Mouse (Mus musculus): ENCODE results near the gene G2e3.

G2e3 gene

GRCm38 (mm10) chr12:51347988-51348697 lies at the start of gene G2e3:
Gene G2e3 (plus strand): TSS chr12:51348061.
- in situ Hi-C loops (cut with MboI, MseI), result no loop called here

GRCm38 (mm10) chr12:51323604-51324003 lies 24.3 kb upstream of the G2e3 start:
- in situ Hi-C loops (cut with MboI, MseI), result no loop called here

DNA sequence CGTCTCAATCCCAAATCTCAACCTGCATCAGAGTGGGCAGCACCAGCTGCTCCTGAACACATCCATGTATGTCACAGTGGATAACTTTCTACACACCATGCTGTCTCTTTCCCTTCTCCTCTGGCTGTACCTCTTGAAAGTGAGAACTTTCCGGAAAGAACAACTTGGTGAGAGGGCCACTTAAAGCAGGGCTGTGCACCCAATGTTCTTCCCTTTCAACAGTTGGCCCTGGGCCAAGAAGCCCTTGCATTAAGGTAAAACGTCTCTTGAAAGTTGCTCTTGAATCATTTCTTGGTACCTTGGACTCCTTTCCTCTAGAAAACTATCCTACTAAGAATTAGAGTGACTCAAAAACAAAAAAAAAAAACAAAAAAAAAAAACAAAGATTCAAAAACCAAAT lies 21.0 kb upstream of the G2e3 start:
- in situ Hi-C loops (cut with MboI, MseI), result no loop called here

DNA sequence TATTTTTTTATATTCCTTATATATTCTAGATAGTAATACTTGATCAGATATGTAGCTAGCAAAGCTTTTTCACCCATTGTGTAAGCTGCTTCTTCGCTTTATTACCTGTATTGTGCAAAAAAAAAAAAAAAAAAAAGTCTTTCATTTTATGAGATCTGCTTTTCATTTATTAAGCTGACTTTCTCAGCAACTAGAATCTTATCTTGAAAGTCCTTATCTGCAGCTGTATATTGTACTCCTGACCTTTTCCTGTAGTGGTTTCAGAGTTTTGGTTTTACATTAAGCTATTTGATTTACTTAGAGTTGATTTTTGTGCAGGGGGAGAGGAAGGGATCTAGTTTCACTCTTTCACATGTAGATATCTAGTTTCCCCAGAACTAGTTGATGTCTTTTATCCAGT lies 10.8 kb upstream of the G2e3 start:
- in situ Hi-C loops (cut with MboI, MseI), result no loop called here

DNA sequence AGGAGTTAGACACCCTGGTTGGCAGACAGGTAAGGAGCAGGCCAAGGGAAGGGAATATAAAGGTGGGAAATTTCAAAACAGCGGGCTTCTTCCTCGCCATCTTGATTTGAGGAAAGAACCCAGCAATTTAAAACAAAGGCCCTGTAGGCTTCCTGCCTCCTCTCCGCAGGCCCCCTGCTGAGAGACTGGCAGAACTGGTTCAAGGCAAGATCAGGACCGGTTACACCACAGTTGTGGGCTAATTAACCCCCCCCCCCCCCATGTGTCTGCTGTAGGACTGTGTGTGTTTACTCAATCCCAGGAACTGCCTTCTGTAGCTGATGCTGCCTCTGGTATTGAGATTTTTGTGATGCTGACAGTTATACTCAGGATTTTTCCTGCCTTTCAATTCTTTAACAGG lies 1.7 kb upstream of the G2e3 start:
- in situ Hi-C loops (cut with MboI, MseI), result no loop called here

- in situ Hi-C loops (cut with MboI, MseI), result no loop called here
Measured at GRCm38 (mm10) chr12:51348698-51348998, 787 bp downstream of the G2e3 start.

DNA sequence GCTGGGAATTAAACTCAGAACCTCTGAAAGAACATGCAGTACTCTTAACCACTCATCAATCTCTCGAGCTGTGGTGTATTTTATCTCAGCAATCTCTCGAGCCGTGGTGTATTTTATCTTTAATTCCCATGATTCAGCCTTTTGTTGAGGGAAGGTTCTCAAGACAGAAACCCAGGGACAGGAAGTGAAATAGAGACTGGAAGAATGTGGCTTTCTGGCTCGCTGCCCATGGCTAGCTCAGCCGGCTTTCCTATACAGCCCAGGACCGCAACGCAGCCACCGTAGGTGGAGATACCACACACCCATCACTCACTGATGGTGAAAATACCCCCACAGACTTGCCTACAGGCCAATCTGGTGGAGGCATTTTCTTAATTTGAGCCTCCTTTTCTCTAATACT lies 7.4 kb downstream of the G2e3 start:
- in situ Hi-C loops (cut with MboI, MseI), result no loop called here

- in situ Hi-C loops (cut with MboI, MseI), result loop anchor here in 1 of 2 experiments (10.0 kb wide), 1 partner anchor 274 kb away; no protein-coding TSS in a partner anchor
Measured at GRCm38 (mm10) chr12:51361294-51361693, 13.4 kb downstream of the G2e3 start.

GRCm38 (mm10) chr12:51362898-51363297 lies 15.0 kb downstream of the G2e3 start:
- in situ Hi-C loops (cut with MboI, MseI), result loop anchor here in 1 of 2 experiments (10.0 kb wide), 1 partner anchor 272 kb away; no protein-coding TSS in a partner anchor

GRCm38 (mm10) chr12:51368504-51368903 lies 20.6 kb downstream of the G2e3 start:
- in situ Hi-C loops (cut with MboI, MseI), result loop anchor here in 1 of 2 experiments (10.0 kb wide), 1 partner anchor 266 kb away; no protein-coding TSS in a partner anchor

GRCm38 (mm10) chr12:51377003-51377887 lies 29.4 kb downstream of the G2e3 start, which contains the start of gene Scfd1:
Gene Scfd1 (plus strand): TSS chr12:51377510.
- in situ Hi-C loops (cut with MboI, MseI), result no loop called here

DNA sequence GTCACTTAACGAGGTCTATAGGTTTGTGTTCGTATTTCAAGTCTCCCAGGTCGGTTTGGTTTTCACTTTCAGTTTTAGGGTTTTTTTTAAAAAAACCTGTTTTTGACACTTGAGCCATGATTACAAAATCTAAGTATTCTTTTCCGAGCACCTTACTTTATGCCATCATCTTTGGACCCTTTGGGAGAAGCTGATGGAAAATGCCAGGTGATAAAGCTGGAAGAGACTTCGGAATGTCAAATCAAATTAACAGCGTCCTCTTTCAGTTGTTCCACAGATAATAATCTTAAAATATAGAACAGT lies 30.0 kb downstream of the G2e3 start:
- in situ Hi-C loops (cut with MboI, MseI), result no loop called here

DNA sequence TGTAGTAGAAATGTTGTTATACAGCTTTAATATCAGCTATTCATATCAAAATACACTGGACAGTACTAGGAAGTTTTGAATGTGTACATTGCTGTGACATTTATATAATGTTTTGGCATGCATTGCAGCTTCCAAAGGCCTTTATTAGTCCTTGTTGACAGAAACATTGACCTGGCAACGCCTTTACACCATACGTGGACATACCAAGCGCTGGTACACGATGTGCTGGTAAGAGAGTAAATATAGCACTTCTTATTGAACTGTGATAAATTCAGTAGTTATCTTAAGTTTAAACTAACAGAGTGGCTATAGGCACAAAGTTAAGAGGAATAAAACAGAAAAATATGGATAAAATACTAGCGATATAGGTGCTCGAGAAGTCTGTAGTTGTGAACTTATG lies 52.0 kb downstream of the G2e3 start:
- in situ Hi-C loops (cut with MboI, MseI), result loop anchor here in 1 of 2 experiments (25.0 kb wide), 1 partner anchor 337 kb away; no protein-coding TSS in a partner anchor

DNA sequence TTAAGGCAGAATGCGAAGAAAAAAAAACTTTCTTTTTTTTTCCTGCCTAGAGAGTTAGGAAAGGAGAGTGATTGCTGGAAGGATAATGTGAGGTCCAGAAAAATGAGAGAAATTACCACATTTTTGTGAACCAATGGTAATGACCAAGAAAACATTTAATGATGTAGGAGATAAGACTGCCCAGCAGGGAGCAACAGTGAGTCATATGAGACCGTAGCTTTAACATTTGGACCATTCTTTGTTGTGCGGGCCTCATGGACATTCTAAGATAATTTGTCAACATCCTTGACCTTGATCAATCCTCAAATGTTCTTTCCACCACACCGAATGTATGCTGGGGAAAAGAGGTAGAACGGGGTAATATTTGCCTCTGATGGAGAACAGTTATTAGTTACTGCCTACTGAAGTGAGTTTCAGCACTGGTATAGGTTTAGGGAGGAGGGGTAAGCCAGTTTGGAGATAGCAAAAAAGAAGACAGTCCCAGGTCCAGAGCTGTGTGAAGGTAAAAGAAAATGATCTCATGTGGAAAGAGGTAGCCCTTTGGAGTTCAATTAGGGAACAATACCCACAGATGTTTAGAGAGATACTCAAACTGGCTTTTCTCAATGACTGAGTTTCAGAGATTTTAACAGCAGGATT lies 54.3 kb downstream of the G2e3 start:
- in situ Hi-C loops (cut with MboI, MseI), result loop anchor here in 1 of 2 experiments (25.0 kb wide), 1 partner anchor 335 kb away; no protein-coding TSS in a partner anchor

DNA sequence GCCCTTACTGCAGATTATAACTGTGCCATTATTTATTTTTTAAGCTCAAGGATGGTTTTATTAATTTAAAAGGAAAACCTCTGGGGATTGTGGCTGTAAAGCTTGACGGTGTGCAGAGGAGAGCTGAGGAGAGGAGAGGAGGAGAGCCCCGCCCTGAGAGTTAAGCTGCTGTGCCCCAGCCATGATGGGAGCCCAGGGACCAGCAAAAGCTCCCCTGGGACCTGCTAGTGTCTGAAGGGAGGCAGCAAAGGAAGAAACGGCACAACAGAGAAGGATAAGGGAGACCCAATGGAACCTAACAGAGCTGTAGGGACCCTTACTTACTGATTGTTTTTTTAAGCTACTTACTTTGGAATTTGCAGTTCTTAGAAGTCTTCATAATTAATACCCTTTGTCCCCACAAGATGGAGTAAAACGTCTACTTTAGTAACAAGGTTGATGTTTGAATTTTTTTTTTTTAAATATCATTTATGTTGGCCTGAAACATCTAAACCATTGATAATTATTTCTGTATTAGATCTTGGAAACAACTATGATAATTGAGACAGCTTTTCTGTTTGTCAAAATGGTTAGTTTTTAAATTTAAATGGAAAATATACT lies 56.2 kb downstream of the G2e3 start:
- in situ Hi-C loops (cut with MboI, MseI), result loop anchor here in 1 of 2 experiments (25.0 kb wide), 1 partner anchor 333 kb away; no protein-coding TSS in a partner anchor

- in situ Hi-C loops (cut with MboI, MseI), result loop anchor here in 1 of 2 experiments (25.0 kb wide), 1 partner anchor 326 kb away; no protein-coding TSS in a partner anchor
Measured at GRCm38 (mm10) chr12:51411362-51411761, 63.5 kb downstream of the G2e3 start.
